Mouse (Mus musculus): ENCODE data around the gene Ninl.

Gene Ninl

DNA sequence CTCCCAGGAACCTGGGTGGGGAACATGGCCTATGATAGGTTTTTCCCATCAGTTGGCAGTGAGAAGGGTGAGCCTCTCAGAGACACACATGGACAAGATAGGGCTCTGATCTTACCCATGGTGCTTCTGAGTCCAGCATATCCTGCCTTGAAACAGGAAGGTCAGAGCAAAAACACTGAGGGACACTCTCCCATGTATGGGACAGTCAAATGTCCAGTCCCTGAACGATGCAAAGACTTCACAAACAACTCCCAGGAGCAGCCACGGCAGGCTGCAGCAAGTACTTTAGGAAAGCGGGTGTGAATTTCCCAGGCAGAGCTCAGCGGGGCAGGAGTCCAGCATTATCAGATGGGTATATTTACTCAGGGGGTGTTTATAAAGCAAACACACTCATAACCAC lies 43.9 kb downstream of the Ninl start:
- no peak for DNase-seq

DNA sequence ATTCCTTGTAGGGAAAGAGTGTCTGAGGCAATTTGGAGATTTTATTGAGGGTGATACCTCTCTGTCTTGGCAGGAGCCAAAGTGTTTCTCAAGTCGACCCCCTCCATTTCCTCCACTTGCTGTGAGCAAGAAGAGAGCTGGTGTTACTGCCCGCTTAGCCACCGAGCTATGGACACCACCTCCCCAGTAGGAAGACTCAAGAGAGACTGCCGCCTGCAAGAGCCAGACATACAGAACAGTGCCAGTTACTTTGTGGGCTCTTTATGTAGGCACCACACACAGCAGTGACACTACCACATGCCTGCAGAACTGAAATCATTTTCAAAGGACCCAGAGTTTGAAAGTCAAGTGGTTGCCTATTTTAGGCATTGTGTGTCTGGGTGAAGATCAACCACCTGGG lies 48.1 kb downstream of the Ninl start:
- DNase-seq, result no peak

GRCm38 (mm10) chr2:150990506-150990905 lies 48.7 kb downstream of the Ninl start:
- no peak for DNase-seq

DNA sequence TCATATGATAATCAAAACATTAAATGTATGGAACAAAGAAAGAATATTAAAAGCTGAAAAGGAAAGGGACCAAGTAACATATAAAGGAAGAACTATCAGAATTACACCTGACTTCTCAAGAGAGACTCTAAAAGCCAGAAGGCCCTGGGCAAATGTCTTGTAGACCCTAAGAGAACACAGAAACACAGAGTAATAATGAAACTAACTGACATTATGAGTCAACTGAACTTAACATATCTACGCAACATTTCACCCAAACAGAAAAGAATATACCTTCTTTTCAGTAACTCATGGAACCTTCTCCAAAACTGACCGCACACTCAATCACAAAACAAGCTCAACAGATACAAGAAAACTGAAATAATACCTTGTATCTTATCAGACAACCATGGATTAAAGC lies 53.8 kb downstream of the Ninl start:
- DNase-seq, result no peak

DNA sequence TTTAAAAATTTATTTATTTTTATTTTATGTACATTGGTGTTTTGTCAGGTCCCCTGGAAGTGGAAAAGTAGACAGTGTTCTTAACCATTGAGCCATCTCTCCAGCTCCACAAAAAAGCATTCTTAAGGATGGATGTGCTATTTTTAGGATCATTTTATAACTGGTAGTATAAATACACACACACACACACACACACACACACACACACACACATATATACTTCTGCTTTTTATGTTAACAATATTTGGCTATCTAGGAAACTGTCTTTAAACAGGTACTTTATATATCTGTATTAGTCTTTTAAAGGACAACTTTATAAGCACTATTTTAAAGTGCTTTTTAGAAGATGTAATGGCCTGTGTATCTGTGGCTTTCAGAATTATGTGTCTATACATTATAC lies 57.1 kb downstream of the Ninl start:
- no peak for DNase-seq

DNA sequence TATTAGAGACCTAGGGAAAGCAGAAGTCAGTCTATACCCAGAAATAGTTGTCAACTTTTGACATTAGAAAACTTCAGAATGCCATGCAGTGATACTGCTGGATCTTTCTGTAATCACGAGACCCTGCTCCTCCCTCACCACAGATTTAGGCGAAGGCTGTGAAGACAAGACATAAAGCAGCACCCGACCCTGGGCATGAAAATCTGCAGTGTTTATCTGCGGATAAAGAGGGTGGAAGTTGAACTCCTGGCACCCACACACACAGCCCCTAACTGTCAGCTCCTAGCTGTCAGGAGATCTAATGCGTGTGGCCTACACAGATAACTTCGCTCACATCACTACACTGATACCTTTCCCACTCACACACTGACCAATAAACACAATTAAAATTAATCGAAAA lies 57.7 kb downstream of the Ninl start:
- no peak for DNase-seq

- DNase-seq, result no peak
Measured at GRCm38 (mm10) chr2:150979861-150980620, 59.1 kb downstream of the Ninl start.

GRCm38 (mm10) chr2:150978791-150979190 lies 60.4 kb downstream of the Ninl start:
- DNase-seq, result no peak

GRCm38 (mm10) chr2:150977676-150978075 lies 61.5 kb downstream of the Ninl start:
- DNase-seq, result no peak

GRCm38 (mm10) chr2:150976871-150977270 lies 62.3 kb downstream of the Ninl start:
- no peak for DNase-seq

DNA sequence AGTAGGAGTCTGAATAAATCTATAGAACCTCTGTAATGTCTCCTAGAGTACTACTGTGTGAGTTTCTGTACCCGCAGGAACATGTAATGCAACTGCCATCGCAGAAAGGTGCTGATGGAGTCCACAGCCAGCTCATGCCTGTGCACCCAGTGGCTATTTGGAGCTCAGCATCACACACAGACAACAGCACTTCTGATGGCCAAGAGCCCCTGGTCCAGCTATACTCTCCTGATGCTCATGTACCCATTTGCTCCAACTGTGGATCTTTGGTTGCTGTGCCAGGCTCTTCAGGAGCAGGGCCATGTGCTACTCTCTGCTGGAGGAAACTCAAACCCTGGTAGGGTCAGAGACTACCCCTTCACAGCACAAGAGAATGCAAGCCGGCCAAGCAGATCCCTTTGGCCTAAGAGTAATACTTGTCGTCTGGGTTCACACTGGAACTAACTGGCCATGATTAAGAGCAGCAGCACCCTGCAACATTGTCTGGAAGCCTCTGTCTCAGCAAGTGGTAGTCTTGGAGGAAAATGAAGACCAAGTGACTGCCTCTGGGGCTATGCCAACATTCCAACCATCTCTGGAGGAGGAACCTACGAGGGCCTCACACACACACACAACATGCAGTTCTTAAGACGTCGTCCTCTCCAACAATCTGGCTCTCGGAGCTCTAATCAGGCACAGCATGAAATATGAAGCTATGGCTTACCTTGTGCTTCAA lies 65.6 kb downstream of the Ninl start:
- no peak for DNase-seq

- DNase-seq, result no peak
Measured at GRCm38 (mm10) chr2:150972681-150973080, 66.5 kb downstream of the Ninl start.

DNA sequence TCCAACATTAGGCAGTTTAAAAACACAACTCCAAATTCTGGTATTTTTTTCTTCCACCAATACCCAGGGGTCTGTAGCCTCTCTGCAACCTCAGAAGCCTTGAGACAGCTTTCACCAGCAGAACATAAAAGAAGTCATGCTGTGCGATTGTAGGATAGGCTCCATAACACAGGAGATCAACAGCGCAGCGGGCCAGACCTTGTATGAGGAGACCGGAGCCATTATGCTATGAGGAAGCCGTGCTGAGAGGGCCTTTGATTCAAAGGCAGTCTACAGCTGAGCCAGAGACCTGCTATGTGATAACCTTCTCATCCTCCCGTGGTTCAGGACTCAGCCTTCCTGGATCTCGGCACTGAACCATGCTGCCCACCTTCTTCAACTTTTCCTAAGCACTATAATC lies 67.3 kb downstream of the Ninl start:
- DNase-seq, result no peak

DNA sequence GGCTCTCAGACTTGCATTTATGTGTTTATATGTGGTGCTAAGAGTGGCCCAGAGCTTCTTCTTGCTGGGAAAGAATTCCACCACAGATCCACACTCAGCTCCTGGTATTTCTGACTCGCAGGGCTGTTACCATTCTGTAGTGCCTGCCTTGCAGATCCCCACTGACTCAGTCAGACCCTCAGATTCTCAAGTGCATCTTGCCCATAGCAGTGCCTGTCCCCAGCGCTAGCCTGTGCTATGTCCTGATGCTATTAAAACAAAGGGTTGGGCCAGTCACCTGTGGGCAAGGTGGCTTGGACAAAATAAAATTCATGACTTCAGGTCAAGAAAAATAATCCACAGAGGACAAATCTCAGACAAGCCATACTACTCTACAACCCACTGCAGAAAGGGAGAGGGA lies 70.0 kb downstream of the Ninl start:
- no peak for DNase-seq

DNA sequence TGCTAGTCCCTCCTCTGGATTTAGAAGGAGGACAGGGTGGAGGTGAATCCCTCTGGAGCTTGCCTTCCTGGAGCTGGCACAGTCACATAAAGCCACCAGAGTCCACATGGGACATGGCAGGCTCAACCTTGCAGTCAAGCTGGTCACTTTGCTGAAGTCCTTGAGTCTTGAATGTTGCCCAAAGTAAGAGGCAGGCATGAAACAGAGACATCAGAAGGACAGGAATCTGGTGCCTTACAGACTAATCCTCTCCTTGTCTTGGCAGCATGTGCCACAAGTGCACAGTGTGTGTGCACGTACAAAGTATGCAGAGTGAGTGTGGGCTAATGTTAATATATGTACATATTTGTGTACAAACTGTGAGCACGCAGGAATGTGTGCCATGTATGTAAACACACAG lies 71.7 kb downstream of the Ninl start:
- no peak for DNase-seq

DNA sequence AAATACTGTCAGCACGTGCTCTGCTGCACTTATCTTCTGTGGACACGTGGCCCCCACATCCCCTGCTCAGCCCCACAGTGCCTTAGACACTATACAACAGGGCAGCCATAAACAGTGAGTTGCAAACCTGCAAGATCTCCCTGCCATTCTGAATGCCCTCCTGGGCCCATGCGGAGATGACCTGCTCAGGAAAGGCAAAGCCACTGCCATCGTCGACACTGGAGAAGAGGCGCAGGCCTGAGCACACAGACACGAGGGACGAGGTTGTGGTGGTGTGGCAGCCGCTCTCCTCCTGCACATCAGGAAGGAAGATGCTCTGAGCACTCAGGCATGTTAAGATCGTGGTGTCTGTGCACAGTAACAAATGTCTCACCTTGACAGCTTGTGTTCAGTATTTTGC lies 73.2 kb downstream of the Ninl start:
- DNase-seq, result no peak

GRCm38 (mm10) chr2:150964641-150965040 lies 74.5 kb downstream of the Ninl start:
- DNase-seq, result no peak

DNA sequence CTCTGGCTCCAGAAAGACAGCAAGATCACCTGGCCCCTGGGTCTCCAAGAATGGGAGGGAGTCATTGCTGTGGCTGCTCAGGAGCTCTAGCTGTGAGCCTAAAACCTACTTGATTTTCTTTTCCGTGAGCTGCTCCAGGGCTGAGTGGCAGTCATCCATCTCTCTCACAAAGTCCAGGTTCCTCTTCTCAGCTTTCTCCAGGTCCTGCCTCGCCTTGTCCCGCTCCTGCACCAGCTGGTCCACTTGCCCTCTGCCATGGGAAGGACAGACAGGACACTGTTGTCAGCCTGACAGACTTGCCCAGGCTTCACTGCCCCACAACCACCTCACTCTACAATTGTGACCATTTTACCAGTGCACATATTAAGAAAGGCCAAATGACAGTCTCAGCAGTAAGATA lies 75.9 kb downstream of the Ninl start:
- DNase-seq, result no peak

DNA sequence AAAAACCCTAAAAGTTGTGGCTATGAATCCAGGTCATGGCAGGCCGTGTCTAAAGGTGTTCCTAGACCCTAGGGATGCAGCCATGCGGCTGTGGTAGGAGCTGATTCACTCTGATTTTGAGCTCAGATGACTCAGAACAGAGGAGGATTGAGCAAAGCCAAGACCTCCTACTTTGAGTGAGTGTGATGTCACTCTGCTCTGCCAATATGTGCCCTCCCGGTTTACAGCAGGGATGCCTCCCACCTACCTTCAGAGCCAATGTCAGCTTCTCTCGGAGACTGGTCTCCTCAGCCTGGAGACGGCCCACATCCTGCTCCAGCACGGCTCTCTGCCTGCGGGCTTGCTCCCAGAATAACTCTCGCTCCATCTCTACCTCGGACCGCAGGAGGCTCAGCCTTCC lies 79.7 kb downstream of the Ninl start:
- DNase-seq, result no peak

DNA sequence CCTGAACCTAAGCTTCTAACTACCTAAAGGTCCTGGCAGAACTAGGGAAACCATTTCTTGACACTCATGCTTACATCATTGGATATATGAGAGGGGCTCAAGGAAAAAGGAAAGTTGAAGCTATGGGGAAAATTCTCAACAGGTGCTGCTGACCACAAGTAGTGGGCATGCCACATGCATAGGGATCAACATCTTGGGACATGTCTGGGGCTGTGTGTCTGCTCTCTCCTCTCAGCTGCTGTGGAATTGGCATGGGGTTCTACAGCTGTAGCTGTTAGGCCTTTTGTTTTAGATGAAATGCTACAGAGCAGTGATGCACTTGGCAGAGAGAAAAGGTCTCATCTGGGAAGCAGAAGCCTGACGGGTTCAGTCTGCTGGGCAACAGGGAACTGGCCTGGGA lies 83.3 kb downstream of the Ninl start:
- no peak for DNase-seq

DNA sequence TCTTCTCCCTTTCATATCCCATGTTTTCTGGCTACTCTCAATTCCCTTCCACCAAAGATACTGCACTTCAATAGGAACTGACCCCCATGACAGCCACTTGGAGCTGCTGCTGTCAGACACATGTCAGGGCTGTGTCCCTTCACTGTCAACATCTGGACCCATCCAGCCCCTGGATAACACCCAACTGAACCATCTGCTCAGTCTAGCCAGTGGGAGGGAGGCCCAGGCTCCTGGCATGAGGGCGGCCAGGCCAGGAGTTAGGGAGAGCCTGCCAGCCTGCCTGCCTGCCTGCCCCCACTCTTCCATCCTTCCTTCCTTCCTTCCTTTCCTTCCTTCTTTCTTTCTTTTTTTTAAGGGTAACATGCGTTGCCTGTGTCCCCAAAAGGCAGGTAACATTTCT lies 88.0 kb downstream of the Ninl start:
- no peak for DNase-seq

- DNase-seq, result no peak
Measured at GRCm38 (mm10) chr2:150950056-150950455, 89.1 kb downstream of the Ninl start.

DNA sequence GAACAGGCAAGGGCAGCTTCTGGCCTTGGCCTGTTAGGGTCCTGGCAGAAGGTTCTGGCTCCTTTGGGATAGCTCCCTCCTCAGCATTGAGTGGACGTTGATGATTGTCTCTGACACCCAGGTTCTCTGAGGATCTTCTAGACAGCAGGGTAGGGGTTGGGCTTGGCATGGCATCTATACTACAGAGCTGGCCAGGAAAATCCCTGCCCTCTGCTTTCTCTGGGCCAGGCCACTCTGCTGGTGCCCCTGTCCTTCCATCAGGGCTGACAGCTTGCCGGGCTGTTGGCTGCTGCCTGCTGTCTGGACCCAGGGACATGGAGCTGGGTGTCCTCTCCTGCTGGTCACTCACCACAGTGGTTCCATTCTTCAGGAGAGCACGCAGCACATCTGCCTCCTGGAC lies 89.5 kb downstream of the Ninl start:
- DNase-seq, result no peak

DNA sequence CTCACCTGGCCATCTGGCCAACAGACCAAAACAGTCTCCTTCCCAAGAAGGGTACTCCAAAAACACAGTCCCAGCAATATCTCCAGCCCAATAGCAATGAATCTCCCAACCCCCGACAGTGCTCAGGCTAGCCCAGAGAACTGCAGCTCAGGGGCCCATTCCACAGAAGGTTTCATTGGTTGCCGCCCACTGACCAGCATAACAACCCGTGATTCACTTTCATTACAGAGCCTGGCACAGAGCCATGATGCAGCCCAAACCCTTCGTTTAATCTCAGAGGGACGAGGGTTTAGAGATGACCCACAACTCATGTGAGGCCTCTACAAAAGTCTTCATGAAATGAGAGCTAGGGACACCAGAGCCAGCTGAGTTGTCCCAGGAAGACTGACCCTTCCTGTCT lies 90.4 kb downstream of the Ninl start:
- no peak for DNase-seq

Measured in spleen, adult 18-20 months (tissue).